Mouse (Mus musculus): ENCODE results near the gene Soga1.

DNA sequence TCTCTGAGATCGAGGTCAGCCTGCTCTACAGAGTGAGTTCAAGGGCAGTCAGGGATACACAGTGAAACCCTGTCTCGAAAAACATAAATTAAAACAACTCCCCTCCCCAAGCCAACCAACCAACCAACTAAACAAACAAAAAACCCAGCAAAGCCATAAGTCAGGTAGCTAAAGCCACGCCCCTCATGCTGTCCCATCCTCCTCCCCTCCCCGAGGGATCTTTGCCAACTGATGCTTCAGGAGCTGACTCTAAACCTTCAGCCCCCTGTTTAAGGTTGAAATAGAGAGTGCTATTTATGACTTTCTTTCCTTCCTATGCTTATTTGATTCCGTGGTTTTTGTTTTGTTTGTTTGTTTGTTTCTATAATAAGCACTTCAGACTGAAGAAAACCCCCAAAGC is 32.1 kb downstream of the Soga1 start:
- TF ChIP-seq CTCF (IDR thresholded peaks at IDR 0.05; ENCODE audit: low read depth, low read length): no peak
- no peak for TF ChIP-seq POLR2AphosphoS5 (IDR thresholded peaks at IDR 0.05; ENCODE audit: insufficient replicate concordance, low read depth, low read length)
- no peak for TF ChIP-seq GATA1 (IDR thresholded peaks at IDR 0.05; ENCODE audit: borderline replicate concordance, low read length)
- no peak for TF ChIP-seq GATA2 (IDR thresholded peaks at IDR 0.05; ENCODE audit: borderline replicate concordance, low read depth, low read length)
